In the genomic region with DNA sequence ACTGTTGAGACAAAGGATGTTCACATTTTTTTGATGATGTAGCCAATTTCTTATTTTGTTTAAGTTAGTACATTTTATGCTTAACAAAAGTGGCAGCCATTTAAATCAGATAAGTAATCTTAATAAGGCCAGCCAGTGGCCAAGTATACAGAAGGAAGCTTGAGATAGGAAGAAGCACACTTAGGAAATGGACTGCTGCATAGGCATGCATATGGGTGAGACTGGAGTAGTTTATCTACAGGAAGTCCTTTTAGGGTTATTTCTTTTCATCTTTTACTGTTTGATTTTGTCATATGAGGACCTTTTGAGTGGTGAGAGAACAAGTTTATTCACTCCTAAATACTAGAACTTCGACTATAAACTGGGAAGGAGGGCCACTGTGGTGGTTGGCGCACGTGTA, we compare ENCODE assay signal across 25 mouse cellular contexts.
"Had no signal": no experiment of that assay in that cellular context is flagged by ENCODE, and none has a peak within 500 bp of the region (broad histone marks: within the 10 kb centered on the region; RNA-seq: fewer than 3 reads in every experiment).

No protein-coding gene starts in this region.

- DNase-seq: gastrocnemius, postnatal 14 days; gastrocnemius, postnatal 36 days; heart, adult 11 months; heart, adult 2 months; heart, postnatal 14 days; heart, postnatal 36 days; kidney, adult 11 months; kidney, adult 2 months; kidney, adult 9 months; kidney, postnatal 14 days; kidney, postnatal 36 days; layer of hippocampus, adult 9-11 months; layer of hippocampus, postnatal 36 days; liver had no signal

- ATAC-seq: hindbrain, postnatal 0 days; intestine, embryonic 16.5 days had no signal

- H3K36me3 ChIP-seq: heart, embryonic 13.5 days; heart, embryonic 15.5 days; hindbrain, embryonic 13.5 days; hindbrain, embryonic 15.5 days; kidney, embryonic 15.5 days; limb, embryonic 10.5 days; limb, embryonic 12.5 days had no signal

- H3K27ac ChIP-seq: heart, adult 2 months; heart, embryonic 13.5 days; heart, embryonic 15.5 days; hindbrain, embryonic 13.5 days; hindbrain, embryonic 15.5 days; hindbrain, postnatal 0 days; kidney, embryonic 15.5 days; kidney, postnatal 0 days; limb, embryonic 10.5 days; limb, embryonic 12.5 days had no signal

- H3K9me3 ChIP-seq: heart, embryonic 13.5 days; heart, embryonic 15.5 days; hindbrain, embryonic 13.5 days; hindbrain, embryonic 15.5 days; kidney, embryonic 15.5 days; limb, embryonic 10.5 days; limb, embryonic 12.5 days had no signal

- H3K4me3 ChIP-seq: heart, adult 2 months; heart, embryonic 13.5 days; heart, embryonic 15.5 days; hindbrain, embryonic 13.5 days; hindbrain, embryonic 15.5 days; kidney, embryonic 15.5 days; limb, embryonic 10.5 days; limb, embryonic 12.5 days had no signal

- H3K9ac ChIP-seq: heart, embryonic 13.5 days; heart, embryonic 15.5 days; hindbrain, embryonic 13.5 days; hindbrain, embryonic 15.5 days; kidney, embryonic 15.5 days; limb, embryonic 12.5 days had no signal

- H3K4me1 ChIP-seq: heart, embryonic 15.5 days; hindbrain, embryonic 15.5 days; kidney, embryonic 15.5 days had no signal

- H3K27me3 ChIP-seq: heart, embryonic 13.5 days; heart, embryonic 15.5 days; hindbrain, embryonic 13.5 days; hindbrain, embryonic 15.5 days; kidney, embryonic 15.5 days; limb, embryonic 12.5 days had no signal

- H3K4me2 ChIP-seq: heart, embryonic 11.5 days; heart, embryonic 13.5 days; heart, embryonic 15.5 days; hindbrain, embryonic 13.5 days; hindbrain, embryonic 15.5 days; kidney, embryonic 15.5 days; limb, embryonic 12.5 days had no signal
